Mouse (Mus musculus) neural tube, embryonic 11.5 days (tissue): ENCODE results near the gene Prickle1. TPM values are rescaled to one million over a fixed set of nuclear protein-coding genes. Genes with fewer than 3 reads are reported as not detected.

Experiments used
- ATAC-seq: fragments of 200-750 bp; cut with Nextera tagmentation; 2 replicates; pipeline ENCODE4 v1.8.0; 2017; ENCODE audit warnings: moderate number of reproducible peaks, mild to moderate bottlenecking, moderate TSS enrichment, moderate library complexity; ENCODE audit not compliant: insufficient read depth, low FRiP score, low TSS enrichment
- DNase-seq: peaks from one replicate; pipeline ENCODE4 v3.0.0-alpha.2; 2015; ENCODE audit warnings: low spot score
- H3K27ac ChIP-seq: fragments of 300-500 bp; sonication (generic); 2 replicates; pipeline ENCODE4 v1.5.1; 2014; ENCODE audit warnings: low read depth, mild to moderate bottlenecking, low read length
- H3K27me3 ChIP-seq: fragments of 300-500 bp; sonication (generic); 2 replicates; pipeline ENCODE4 v1.6.1; 2014; ENCODE audit warnings: mild to moderate bottlenecking, low read length, mixed read lengths; ENCODE audit not compliant: control insufficient read depth, insufficient read depth
- H3K36me3 ChIP-seq: fragments of 300-500 bp; sonication (generic); 2 replicates; pipeline ENCODE4 v1.6.1; 2014; ENCODE audit warnings: mild to moderate bottlenecking, low read length, moderate library complexity, mixed read lengths; ENCODE audit not compliant: control insufficient read depth, insufficient read depth
- H3K4me1 ChIP-seq: fragments of 300-500 bp; sonication (generic); 2 replicates; pipeline ENCODE4 v1.6.1; 2014; ENCODE audit warnings: low read length, mixed read lengths; ENCODE audit not compliant: control insufficient read depth, insufficient read depth
- H3K4me2 ChIP-seq: fragments of 300-500 bp; sonication (generic); 2 replicates; pipeline ENCODE4 v1.6.1; 2014; ENCODE audit warnings: low read depth, mild to moderate bottlenecking, moderate library complexity
- H3K4me3 ChIP-seq: fragments of 300-500 bp; sonication (generic); 2 replicates; pipeline ENCODE4 v1.5.1; 2014; ENCODE audit warnings: low read depth, low read length
- H3K9ac ChIP-seq: fragments of 300-500 bp; sonication (generic); 2 replicates; pipeline ENCODE4 v1.6.1; 2014; ENCODE audit warnings: mild to moderate bottlenecking, low read length
- H3K9me3 ChIP-seq: fragments of 300-500 bp; sonication (generic); 2 replicates; pipeline ENCODE4 v1.6.1; 2016; ENCODE audit warnings: low read length; ENCODE audit not compliant: control insufficient read depth
- WGBS: fragments of 180-500 bp; shearing (Covaris S2); extraction: QIAGEN DNeasy Blood & Tissue Kit; methylation state at CpG from one replicate; pipeline ENCODE4 v1.1.7; 2014; 5-methylcytosine and 5-hydroxymethylcytosine counted together
- polyA plus RNA-seq: library from polyadenylated mRNA; unstranded; fragments of >200 nt; fragmentation: Nextera tagmentation; extraction: Ambion mirVana; gene quantifications from 2 replicates; pipeline ENCODE4 v1.2.1, GENCODE M21; 2014

The Prickle1 gene
- polyA plus RNA-seq, 1 experiment from 2014 or later = 19.9 TPM

DNA sequence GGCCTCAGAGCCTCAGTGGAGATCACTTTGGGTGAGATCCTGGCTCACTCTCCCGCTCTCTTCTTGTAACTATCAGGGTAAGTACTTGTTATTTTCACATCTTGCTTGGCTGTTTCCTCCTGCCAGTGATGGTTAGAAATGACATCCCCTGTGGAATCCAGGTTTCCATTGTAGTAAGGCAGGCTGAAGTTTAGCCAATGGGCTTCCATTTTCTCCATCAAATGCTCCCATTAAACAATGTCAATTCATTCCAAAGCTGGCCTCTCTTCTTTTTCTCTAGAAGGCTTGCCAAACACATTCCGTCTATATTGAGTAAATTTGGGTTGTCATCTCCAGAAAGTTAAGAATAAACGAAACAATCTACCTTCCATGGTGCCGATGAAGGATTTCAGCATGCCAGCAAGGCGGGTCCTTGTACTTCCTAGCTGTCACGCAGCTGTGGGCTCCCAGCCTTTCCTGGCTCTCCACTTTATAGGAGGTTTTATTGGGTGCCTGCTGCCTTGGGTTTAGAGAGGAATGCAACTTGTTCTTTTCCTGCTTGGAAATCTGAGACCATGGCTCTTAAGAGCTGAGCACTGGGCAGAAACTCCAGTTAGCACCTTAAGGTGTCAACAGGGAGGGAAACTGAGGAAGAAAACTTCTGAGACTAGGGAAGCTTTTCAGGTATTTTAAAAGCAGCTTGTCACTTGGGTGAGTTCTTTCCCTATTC is 22.9 kb upstream of the Prickle1 start:
- Histone ChIP-seq H3K4me3 (no peak overlapping the region), H3K27ac (no peak overlapping the region), H3K4me1 (no peaks in the 10 kb centered on the region), H3K9me3 (no peaks in the 10 kb centered on the region), H3K4me2 (no peak overlapping the region), H3K27me3 (no peaks in the 10 kb centered on the region), H3K36me3 (no peaks in the 10 kb centered on the region), H3K9ac (no peak overlapping the region)
- WGBS = 69% methylated on average over 6 of the region's 6 CpGs
- DNase-seq = no peak
- ATAC-seq = no peak

DNA sequence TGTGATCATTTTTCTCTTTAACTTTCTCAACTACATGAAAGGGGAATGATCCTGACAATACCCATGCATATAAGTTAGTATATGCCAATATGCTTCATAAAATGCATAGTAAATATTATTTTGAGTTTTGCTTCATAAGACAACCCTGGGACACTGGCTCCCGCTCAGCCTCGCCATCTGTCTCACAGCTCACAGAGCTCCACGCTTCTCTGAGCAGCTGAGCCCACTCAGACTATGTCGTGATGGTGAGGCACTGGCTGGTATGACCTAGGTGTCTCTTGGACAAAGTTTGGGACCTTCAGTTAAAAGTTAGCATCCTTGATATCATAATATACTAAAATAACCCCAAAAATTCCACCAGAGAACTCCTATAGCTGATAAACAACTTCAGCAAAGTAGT is 20.6 kb upstream of the Prickle1 start:
- Histone ChIP-seq H3K9me3 (no peaks in the 10 kb centered on the region), H3K27me3 (no peaks in the 10 kb centered on the region), H3K36me3 (no peaks in the 10 kb centered on the region), H3K4me1 (no peaks in the 10 kb centered on the region), H3K27ac (no peak overlapping the region), H3K9ac (no peak overlapping the region), H3K4me3 (no peak overlapping the region), H3K4me2 (no peak overlapping the region)
- 98% methylated on average over 4 of the region's 4 CpGs for WGBS
- ATAC-seq (no peak), DNase-seq (no peak)

DNA sequence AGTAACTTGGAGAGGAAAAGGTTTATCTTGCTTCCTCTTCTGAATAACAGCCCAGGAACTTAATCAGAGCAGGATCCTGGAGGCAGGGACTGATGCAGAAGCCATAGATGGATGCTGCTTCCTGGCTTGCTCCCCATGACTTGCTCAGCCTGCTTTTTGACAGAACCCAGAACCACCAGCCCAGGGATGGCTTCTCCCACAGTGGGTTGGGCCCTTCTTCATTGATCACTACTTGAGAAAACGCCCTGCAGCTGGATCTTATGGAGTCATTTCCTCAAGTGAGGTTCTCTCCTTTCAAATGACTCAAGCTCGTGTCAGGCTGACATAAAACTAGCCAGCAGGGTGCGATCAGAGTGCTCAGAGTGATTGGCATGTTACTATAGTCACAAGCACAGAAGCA is 19.3 kb upstream of the Prickle1 start:
- no peak overlapping the region for H3K4me2 ChIP-seq
- H3K27me3 ChIP-seq = no peaks in the 10 kb centered on the region
- H3K9me3 ChIP-seq = no peaks in the 10 kb centered on the region
- no peak overlapping the region for H3K27ac ChIP-seq
- no peak overlapping the region for H3K9ac ChIP-seq
- 74% methylated on average over 3 of the region's 3 CpGs for WGBS
- H3K36me3 ChIP-seq = no peaks in the 10 kb centered on the region
- H3K4me1 ChIP-seq = no peaks in the 10 kb centered on the region
- DNase-seq (no peak), ATAC-seq (no peak)
- H3K4me3 ChIP-seq = no peak overlapping the region

DNA sequence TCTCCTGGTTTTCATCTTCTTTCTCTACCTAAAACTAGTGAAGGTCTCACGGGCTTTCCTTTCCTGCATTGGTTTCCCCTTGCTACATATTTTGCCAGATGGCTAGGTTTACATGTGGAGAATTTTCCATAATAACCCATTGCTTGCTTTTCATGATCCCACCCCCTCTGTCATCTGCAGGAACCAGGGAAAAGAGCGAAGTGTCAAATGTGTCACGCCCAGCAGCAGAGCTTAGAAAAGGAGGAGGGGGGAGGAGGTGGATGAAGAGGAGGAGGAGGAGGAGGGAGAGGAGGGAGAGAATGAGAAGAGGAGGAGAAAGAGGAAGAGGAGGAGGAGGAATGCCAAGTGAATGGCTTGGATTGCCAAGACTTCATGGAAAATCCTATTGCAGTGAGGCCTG is 17.9 kb upstream of the Prickle1 start:
- Histone ChIP-seq H3K36me3 (no peaks in the 10 kb centered on the region), H3K27ac (no peak overlapping the region), H3K4me1 (no peaks in the 10 kb centered on the region), H3K9ac (no peak overlapping the region), H3K4me2 (no peak overlapping the region), H3K4me3 (no peak overlapping the region), H3K9me3 (no peaks in the 10 kb centered on the region), H3K27me3 (no peaks in the 10 kb centered on the region)
- DNase-seq = no peak
- no peak for ATAC-seq
- WGBS = 74% methylated on average over 3 of the region's 3 CpGs

DNA sequence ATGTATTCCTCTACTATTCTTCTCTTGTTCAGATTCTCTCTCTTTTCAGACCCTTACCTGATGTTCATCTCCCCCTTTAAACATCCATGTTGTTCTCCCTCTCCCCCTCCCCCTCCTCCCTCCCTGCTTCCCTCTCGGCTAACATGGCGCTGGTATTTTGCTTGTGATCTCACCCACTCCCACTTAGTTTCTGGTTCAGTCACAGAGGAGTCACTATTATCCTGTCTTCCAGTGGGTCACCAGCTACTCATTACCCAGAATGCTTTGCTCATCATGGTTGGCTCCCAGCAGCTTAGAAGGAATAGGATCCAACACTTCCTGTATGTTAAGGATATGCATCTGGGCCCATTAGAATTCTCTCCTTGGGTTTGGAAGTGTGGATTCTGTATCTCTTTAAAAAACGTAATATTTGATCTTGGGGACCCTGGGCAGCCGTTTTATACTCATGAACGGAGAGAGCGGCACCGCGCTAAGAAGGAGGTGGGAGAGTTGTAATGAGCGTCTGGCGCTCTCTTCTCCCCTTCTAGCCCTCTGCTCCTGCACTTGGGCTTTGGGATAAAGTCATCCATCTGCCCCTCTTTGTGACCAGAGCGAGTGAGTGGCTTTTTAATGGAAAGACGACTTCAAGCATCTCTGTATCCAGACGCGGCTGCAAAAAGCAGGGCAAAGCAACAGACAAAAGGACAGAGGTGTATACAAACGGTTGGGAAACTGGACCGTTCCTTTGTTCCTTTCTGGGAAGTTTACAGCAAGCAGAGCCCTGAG is 16.0 kb upstream of the Prickle1 start:
- Histone ChIP-seq H3K9me3 (no peaks in the 10 kb centered on the region), H3K27me3 (no peaks in the 10 kb centered on the region), H3K4me3 (no peak overlapping the region), H3K9ac (no peak overlapping the region), H3K36me3 (no peaks in the 10 kb centered on the region), H3K27ac (no peak overlapping the region), H3K4me1 (no peaks in the 10 kb centered on the region), H3K4me2 (no peak overlapping the region)
- ATAC-seq = no peak
- no peak for DNase-seq
- WGBS = 92% methylated on average over 16 of the region's 16 CpGs

DNA sequence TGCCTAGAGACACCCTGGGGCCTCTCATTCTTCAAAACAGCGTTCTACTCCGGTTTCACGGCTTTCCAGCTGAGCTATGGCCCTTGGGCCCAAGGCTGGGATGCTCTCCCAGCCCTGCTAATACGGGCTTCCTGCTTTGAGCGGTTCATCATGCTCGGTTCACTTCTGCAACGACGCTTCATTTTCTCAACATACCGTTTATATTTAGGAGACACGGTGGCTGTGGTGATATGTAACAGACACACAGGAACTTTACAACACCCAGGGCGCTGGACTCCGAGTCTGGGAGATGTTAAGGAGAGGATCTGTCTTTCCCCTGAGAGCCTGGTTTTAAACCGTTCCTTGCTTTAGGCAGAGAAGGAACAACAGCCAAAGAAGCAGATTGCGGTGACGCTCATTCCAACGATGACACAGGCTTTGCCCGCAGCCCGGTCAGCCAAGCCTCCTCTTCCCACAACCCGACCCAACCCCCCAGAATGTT is 15.1 kb upstream of the Prickle1 start:
- ATAC-seq (no peak), DNase-seq (no peak)
- Histone ChIP-seq H3K4me1 (no peaks in the 10 kb centered on the region), H3K9me3 (no peaks in the 10 kb centered on the region), H3K4me2 (no peak overlapping the region), H3K27me3 (no peaks in the 10 kb centered on the region), H3K4me3 (no peak overlapping the region), H3K27ac (no peak overlapping the region), H3K36me3 (no peaks in the 10 kb centered on the region), H3K9ac (no peak overlapping the region)
- WGBS = 77% methylated on average over 19 of the region's 19 CpGs

DNA sequence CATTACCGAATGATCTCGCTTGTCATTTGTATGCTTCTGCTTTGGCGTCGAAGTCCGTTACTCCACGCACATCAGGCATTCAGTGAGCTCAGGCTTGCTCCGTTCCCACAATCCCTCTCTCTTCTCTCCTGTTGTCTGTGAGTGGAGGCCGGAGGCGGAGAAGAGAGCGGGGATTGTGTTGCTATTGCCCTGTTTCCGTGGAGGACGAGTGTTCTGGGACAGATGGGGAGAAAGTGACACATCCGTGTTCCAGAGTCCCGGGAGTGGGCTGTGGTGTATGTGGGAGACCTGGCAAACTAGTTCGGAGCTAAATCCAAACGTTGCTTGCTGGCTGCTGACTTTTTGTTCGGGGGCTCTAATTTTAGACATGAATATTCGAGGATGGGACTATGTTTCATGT is 14.6 kb upstream of the Prickle1 start:
- no peak overlapping the region for H3K9ac ChIP-seq
- DNase-seq = no peak
- H3K4me1 ChIP-seq = no peaks in the 10 kb centered on the region
- no peaks in the 10 kb centered on the region for H3K36me3 ChIP-seq
- ATAC-seq = no peak
- H3K27ac ChIP-seq = no peak overlapping the region
- H3K4me3 ChIP-seq = no peak overlapping the region
- H3K9me3 ChIP-seq = no peaks in the 10 kb centered on the region
- H3K27me3 ChIP-seq = no peaks in the 10 kb centered on the region
- no peak overlapping the region for H3K4me2 ChIP-seq
- WGBS = 89% methylated on average over 18 of the region's 18 CpGs

DNA sequence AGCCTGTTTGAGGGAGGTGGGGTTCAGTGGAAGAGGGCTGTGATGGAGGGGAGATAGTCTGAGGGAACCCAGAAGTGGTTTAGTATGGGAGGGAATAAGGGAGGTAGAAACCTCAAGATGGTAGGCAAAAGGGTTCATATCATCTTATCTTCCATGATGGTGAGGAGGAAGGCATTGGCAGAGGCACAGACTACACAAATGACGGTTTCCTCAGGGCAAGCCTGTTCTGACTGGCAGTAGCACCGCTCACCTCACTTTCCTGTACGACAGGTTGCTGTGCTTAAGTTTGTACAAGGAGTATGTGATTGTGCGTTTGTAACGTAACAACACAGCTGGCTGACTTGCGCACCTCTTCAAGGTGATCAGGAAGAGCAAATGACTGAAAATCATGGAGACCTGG is 7.2 kb upstream of the Prickle1 start:
- H3K27me3 ChIP-seq = no peaks in the 10 kb centered on the region
- 96% methylated on average over 6 of the region's 6 CpGs for WGBS
- DNase-seq (no peak), ATAC-seq (no peak)
- H3K27ac ChIP-seq = no peak overlapping the region
- no peak overlapping the region for H3K4me3 ChIP-seq
- H3K9me3 ChIP-seq = no peaks in the 10 kb centered on the region
- no peaks in the 10 kb centered on the region for H3K4me1 ChIP-seq
- H3K36me3 ChIP-seq = no peaks in the 10 kb centered on the region
- H3K4me2 ChIP-seq = no peak overlapping the region
- no peak overlapping the region for H3K9ac ChIP-seq

DNA sequence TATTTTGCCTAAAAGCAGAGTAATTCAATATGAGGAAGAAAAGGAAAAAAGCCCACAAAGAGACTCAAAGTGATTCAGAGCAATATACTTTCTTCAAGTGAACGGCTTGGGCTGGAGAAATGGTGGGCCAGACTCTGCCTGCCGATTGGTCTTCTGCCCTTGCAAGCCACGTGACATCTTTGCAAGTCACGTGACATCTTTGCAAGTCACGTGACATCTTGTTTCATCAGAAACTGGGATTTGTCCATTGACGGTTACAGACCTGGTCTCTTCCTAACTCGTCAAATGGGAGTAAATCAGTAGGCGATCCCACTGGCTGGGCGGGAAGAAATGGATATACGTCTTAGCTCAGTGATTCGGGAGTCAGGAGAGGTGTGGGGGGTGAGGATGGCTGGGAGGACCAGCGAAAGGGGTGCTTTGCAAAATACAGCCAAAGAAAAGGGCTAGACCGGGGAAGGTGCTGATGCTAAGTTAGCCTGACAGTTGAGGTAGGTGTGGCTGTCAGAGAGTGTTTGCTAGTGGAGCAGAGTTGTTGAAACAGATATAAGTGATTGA is 5.8 kb upstream of the Prickle1 start:
- Histone ChIP-seq H3K27ac (no peak overlapping the region), H3K27me3 (no peaks in the 10 kb centered on the region), H3K4me3 (no peak overlapping the region), H3K9me3 (no peaks in the 10 kb centered on the region), H3K9ac (no peak overlapping the region), H3K36me3 (no peaks in the 10 kb centered on the region), H3K4me1 (no peaks in the 10 kb centered on the region), H3K4me2 (no peak overlapping the region)
- 94% methylated on average over 13 of the region's 13 CpGs for WGBS
- DNase-seq = no peak
- ATAC-seq = no peak
